Mouse (Mus musculus): ENCODE measurements at regions not wholly inside any gene's neighbourhood (a gene's known extent, or its start where the extent isn't known, plus 50 kb on each side); places are given as distances from the start of the nearest gene placed in this dataset.

GRCm38 (mm10) chr3:17798399-17798798 lies 149.8 kb upstream of the Cypt12 start:
- H3K27ac ChIP-seq (ENCODE audit: insufficient read depth, low read length) = no peak overlapping the region
- no peak overlapping the region for H3K4me3 ChIP-seq (replicated peaks; ENCODE audit: insufficient read depth, low read depth, low read length)
- WGBS = 17% methylated on average over 12 of the region's 12 CpGs
- H3K27me3 ChIP-seq (ENCODE audit: control insufficient read depth, insufficient read depth, low read length) = no peaks in the 10 kb centered on the region
- TF ChIP-seq POLR2A (IDR thresholded peaks at IDR 0.05; ENCODE audit: borderline replicate concordance, insufficient read depth, low read length) (no peak), CTCF (IDR thresholded peaks at IDR 0.05; ENCODE audit: borderline replicate concordance, insufficient read depth, low read depth, low read length) (peak; percentile 86)
- DNase-seq = peak; percentile 87 to 89
- peaks cover 3% of the 10 kb centered on the region; the same call in 1 of the 2 replicates for H3K4me1 ChIP-seq (ENCODE audit: control insufficient read depth, insufficient read depth, low read length)

GRCm38 (mm10) chr3:17799120-17799519 lies 149.1 kb upstream of the Cypt12 start:
- Histone ChIP-seq H3K4me1 (ENCODE audit: control insufficient read depth, insufficient read depth, low read length) (peaks cover 3% of the 10 kb centered on the region; the same call in 1 of the 2 replicates), H3K27ac (ENCODE audit: insufficient read depth, low read length) (no peak overlapping the region), H3K4me3 (replicated peaks; ENCODE audit: insufficient read depth, low read depth, low read length) (no peak overlapping the region), H3K27me3 (ENCODE audit: control insufficient read depth, insufficient read depth, low read length) (no peaks in the 10 kb centered on the region)
- DNase-seq = no peak
- no peak for TF ChIP-seq POLR2A (IDR thresholded peaks at IDR 0.05; ENCODE audit: borderline replicate concordance, insufficient read depth, low read length)
- TF ChIP-seq CTCF (IDR thresholded peaks at IDR 0.05; ENCODE audit: borderline replicate concordance, insufficient read depth, low read depth, low read length) = no peak
- WGBS = 47% methylated on average over 6 of the region's 6 CpGs

GRCm38 (mm10) chr3:17800810-17801209 lies 147.4 kb upstream of the Cypt12 start:
- no peak for DNase-seq
- Histone ChIP-seq H3K27ac (ENCODE audit: insufficient read depth, low read length) (no peak overlapping the region), H3K4me1 (ENCODE audit: control insufficient read depth, insufficient read depth, low read length) (peaks cover 3% of the 10 kb centered on the region; the same call in 1 of the 2 replicates), H3K27me3 (ENCODE audit: control insufficient read depth, insufficient read depth, low read length) (no peaks in the 10 kb centered on the region), H3K4me3 (replicated peaks; ENCODE audit: insufficient read depth, low read depth, low read length) (no peak overlapping the region)
- 90% methylated on average over 2 of the region's 2 CpGs for WGBS
- TF ChIP-seq POLR2A (IDR thresholded peaks at IDR 0.05; ENCODE audit: borderline replicate concordance, insufficient read depth, low read length) (no peak), CTCF (IDR thresholded peaks at IDR 0.05; ENCODE audit: borderline replicate concordance, insufficient read depth, low read depth, low read length) (no peak)

GRCm38 (mm10) chr3:17801479-17801878 lies 146.7 kb upstream of the Cypt12 start:
- peaks cover 3% of the 10 kb centered on the region; the same call in 1 of the 2 replicates for H3K4me1 ChIP-seq (ENCODE audit: control insufficient read depth, insufficient read depth, low read length)
- no peak overlapping the region for H3K4me3 ChIP-seq (replicated peaks; ENCODE audit: insufficient read depth, low read depth, low read length)
- 87% methylated on average over 5 of the region's 5 CpGs for WGBS
- no peak overlapping the region for H3K27ac ChIP-seq (ENCODE audit: insufficient read depth, low read length)
- no peak for DNase-seq
- no peaks in the 10 kb centered on the region for H3K27me3 ChIP-seq (ENCODE audit: control insufficient read depth, insufficient read depth, low read length)
- TF ChIP-seq CTCF (IDR thresholded peaks at IDR 0.05; ENCODE audit: borderline replicate concordance, insufficient read depth, low read depth, low read length) (no peak), POLR2A (IDR thresholded peaks at IDR 0.05; ENCODE audit: borderline replicate concordance, insufficient read depth, low read length) (no peak)

GRCm38 (mm10) chr3:17805185-17805584 lies 143.0 kb upstream of the Cypt12 start:
- no peak for DNase-seq

GRCm38 (mm10) chr3:17811290-17811689 lies 136.9 kb upstream of the Cypt12 start:
- Histone ChIP-seq H3K4me3 (replicated peaks; ENCODE audit: insufficient read depth, low read depth, low read length) (no peak overlapping the region), H3K27ac (ENCODE audit: insufficient read depth, low read length) (no peak overlapping the region), H3K4me1 (ENCODE audit: control insufficient read depth, insufficient read depth, low read length) (no peaks in the 10 kb centered on the region), H3K27me3 (ENCODE audit: control insufficient read depth, insufficient read depth, low read length) (no peaks in the 10 kb centered on the region)
- DNase-seq = no peak
- no peak for TF ChIP-seq CTCF (IDR thresholded peaks at IDR 0.05; ENCODE audit: borderline replicate concordance, insufficient read depth, low read depth, low read length)
- no peak for TF ChIP-seq POLR2A (IDR thresholded peaks at IDR 0.05; ENCODE audit: borderline replicate concordance, insufficient read depth, low read length)
- 50% methylated on average over 6 of the region's 6 CpGs for WGBS

More at GRCm38 (mm10) chr3:17805185-17805584, 143.0 kb upstream of the Cypt12 start:
- Histone ChIP-seq H3K27me3 (ENCODE audit: control insufficient read depth, insufficient read depth, low read length) (no peaks in the 10 kb centered on the region), H3K4me3 (replicated peaks; ENCODE audit: insufficient read depth, low read depth, low read length) (no peak overlapping the region), H3K27ac (ENCODE audit: insufficient read depth, low read length) (no peak overlapping the region), H3K4me1 (ENCODE audit: control insufficient read depth, insufficient read depth, low read length) (no peaks in the 10 kb centered on the region)
- TF ChIP-seq CTCF (IDR thresholded peaks at IDR 0.05; ENCODE audit: borderline replicate concordance, insufficient read depth, low read depth, low read length) (no peak), POLR2A (IDR thresholded peaks at IDR 0.05; ENCODE audit: borderline replicate concordance, insufficient read depth, low read length) (no peak)
- 53% methylated on average over 1 of the region's 1 CpGs for WGBS

DNA sequence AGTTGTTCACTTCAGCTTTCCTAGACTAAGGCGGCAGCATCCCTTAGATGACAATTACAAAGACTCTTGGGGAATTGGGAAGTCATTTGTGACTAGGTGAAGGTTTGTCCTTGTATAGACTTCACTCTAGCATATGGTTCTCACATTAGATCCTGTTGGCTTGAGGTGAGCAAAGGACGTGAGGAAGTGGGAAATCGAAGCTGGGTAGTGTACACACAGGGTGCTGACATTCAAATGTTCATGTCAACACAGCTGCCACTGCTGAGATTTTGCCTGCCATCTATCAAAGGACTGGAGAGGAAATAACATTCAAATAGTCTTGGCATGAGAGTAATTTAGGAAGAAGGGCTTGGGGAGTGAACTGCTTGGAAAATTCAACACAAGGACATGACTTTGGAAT lies 124.0 kb upstream of the Cypt12 start:
- Histone ChIP-seq H3K4me3 (replicated peaks; ENCODE audit: insufficient read depth, low read depth, low read length) (no peak overlapping the region), H3K27ac (ENCODE audit: insufficient read depth, low read length) (no peak overlapping the region), H3K27me3 (ENCODE audit: control insufficient read depth, insufficient read depth, low read length) (no peaks in the 10 kb centered on the region), H3K4me1 (ENCODE audit: control insufficient read depth, insufficient read depth, low read length) (no peaks in the 10 kb centered on the region)
- DNase-seq = no peak
- 45% methylated on average over 3 of the region's 3 CpGs for WGBS
- no peak for TF ChIP-seq CTCF (IDR thresholded peaks at IDR 0.05; ENCODE audit: borderline replicate concordance, insufficient read depth, low read depth, low read length)
- TF ChIP-seq POLR2A (IDR thresholded peaks at IDR 0.05; ENCODE audit: borderline replicate concordance, insufficient read depth, low read length) = no peak

GRCm38 (mm10) chr3:17824662-17825061 lies 123.5 kb upstream of the Cypt12 start:
- Histone ChIP-seq H3K4me1 (ENCODE audit: control insufficient read depth, insufficient read depth, low read length) (no peaks in the 10 kb centered on the region), H3K4me3 (replicated peaks; ENCODE audit: insufficient read depth, low read depth, low read length) (no peak overlapping the region), H3K27me3 (ENCODE audit: control insufficient read depth, insufficient read depth, low read length) (no peaks in the 10 kb centered on the region), H3K27ac (ENCODE audit: insufficient read depth, low read length) (no peak overlapping the region)
- TF ChIP-seq CTCF (IDR thresholded peaks at IDR 0.05; ENCODE audit: borderline replicate concordance, insufficient read depth, low read depth, low read length) = peak; percentile 34; the same call in 1 of the 2 replicates
- no peak for TF ChIP-seq POLR2A (IDR thresholded peaks at IDR 0.05; ENCODE audit: borderline replicate concordance, insufficient read depth, low read length)
- 46% methylated on average over 4 of the region's 4 CpGs for WGBS
- DNase-seq = peak in 1 of 2 experiments; percentile 28
